ENCODE assay signal across 8 mouse cellular contexts in genomic region chr1:37997867-37998266, GRCm38 (mm10). TPM values are rescaled to one million over a fixed set of nuclear protein-coding genes. Genes with fewer than 3 reads are reported as not detected.
DNase-seq lines count a peak whose midpoint lies in the region; ATAC-seq and TF ChIP-seq lines count a peak whose summit lies in the region.

TSS of gene Txndc9 (minus strand) at chr1:37997893.
TSS of gene Eif5b (plus strand) at chr1:37998010.

- peaks cover 47% of the 10 kb centered on the region for H3K4me1 ChIP-seq in E14TG2a.4 (replicated peaks; ENCODE audit: low read depth, low read length)
- H3K4me1 ChIP-seq in forebrain, embryonic 13.5 days = peaks cover 24% of the 10 kb centered on the region
- H3K4me1 ChIP-seq in liver, postnatal 0 days (ENCODE audit: insufficient read depth) = peaks cover 18% of the 10 kb centered on the region
- peaks cover 15% of the 10 kb centered on the region for H3K4me1 ChIP-seq in neural tube, embryonic 14.5 days (ENCODE audit: control insufficient read depth, insufficient read depth, low read length)

- H3K27ac ChIP-seq in forebrain, embryonic 13.5 days = peak within 1 kb of the TSS; percentile 93
- peak within 1 kb of the TSS; percentile 93 for H3K27ac ChIP-seq in liver, postnatal 0 days (ENCODE audit: low read depth)
- H3K27ac ChIP-seq in neural tube, embryonic 14.5 days (ENCODE audit: low read depth, low read length) = peak within 1 kb of the TSS; percentile 96

- H3K4me2 ChIP-seq in forebrain, embryonic 13.5 days = peak within 1 kb of the TSS; percentile 81
- H3K4me2 ChIP-seq in liver, postnatal 0 days (ENCODE audit: low read depth, low read length) = peak within 1 kb of the TSS; percentile 88
- peak within 1 kb of the TSS; percentile 91 for H3K4me2 ChIP-seq in neural tube, embryonic 14.5 days (ENCODE audit: low read depth, low read length)

- peaks cover 35% of the 10 kb centered on the region for H3K36me3 ChIP-seq in E14TG2a.4 (ENCODE audit: insufficient read depth, low read length)
- H3K36me3 ChIP-seq in forebrain, embryonic 13.5 days (ENCODE audit: poor library complexity, severe bottlenecking) = peaks cover 28% of the 10 kb centered on the region
- peaks cover 25% of the 10 kb centered on the region for H3K36me3 ChIP-seq in liver, postnatal 0 days (replicated peaks; ENCODE audit: insufficient read depth, low read length)
- H3K36me3 ChIP-seq in neural tube, embryonic 14.5 days (ENCODE audit: control insufficient read depth, insufficient read depth, low read length) = peaks cover 21% of the 10 kb centered on the region

- H3K27me3 ChIP-seq in E14TG2a.4 (ENCODE audit: insufficient read depth, low read length) = no peaks in the 10 kb centered on the region
- H3K27me3 ChIP-seq in forebrain, embryonic 13.5 days = no peaks in the 10 kb centered on the region
- H3K27me3 ChIP-seq in liver, postnatal 0 days (ENCODE audit: insufficient read depth, low read length) = no peaks in the 10 kb centered on the region
- H3K27me3 ChIP-seq in neural tube, embryonic 14.5 days (ENCODE audit: control insufficient read depth, insufficient read depth, low read length) = no peaks in the 10 kb centered on the region

- no peaks in the 10 kb centered on the region for H3K9me3 ChIP-seq in E14TG2a.4 (ENCODE audit: low read length)
- no peaks in the 10 kb centered on the region for H3K9me3 ChIP-seq in forebrain, embryonic 13.5 days (replicated peaks)
- H3K9me3 ChIP-seq in liver, postnatal 0 days (ENCODE audit: low read length) = no peaks in the 10 kb centered on the region
- no peaks in the 10 kb centered on the region for H3K9me3 ChIP-seq in neural tube, embryonic 14.5 days (ENCODE audit: control insufficient read depth, low read length)

- H3K9ac ChIP-seq in forebrain, embryonic 13.5 days = peak within 1 kb of the TSS; percentile 95
- H3K9ac ChIP-seq in liver, postnatal 0 days (replicated peaks) = peak within 1 kb of the TSS; percentile 99
- peak within 1 kb of the TSS; percentile 83 for H3K9ac ChIP-seq in neural tube, embryonic 14.5 days (replicated peaks; ENCODE audit: low read depth, low read length)

- ATAC-seq in forebrain, embryonic 13.5 days = peak; percentile 92
- peak; percentile 85 for ATAC-seq in liver, postnatal 0 days
- ATAC-seq in neural tube, embryonic 14.5 days (ENCODE audit: low read depth) = peak; percentile 94

- WGBS in forebrain, embryonic 13.5 days = 0% methylated on average over 50 of the region's 50 CpGs
- WGBS in large intestine, adult 2 months = under 1% methylated on average over 50 of the region's 50 CpGs
- WGBS in liver, postnatal 0 days (ENCODE audit: insufficient replicate concordance) = under 1% methylated on average over 50 of the region's 50 CpGs
- under 1% methylated on average over 50 of the region's 50 CpGs for WGBS in neural tube, embryonic 14.5 days

- peak within 1 kb of the TSS; percentile 92 for H3K4me3 ChIP-seq in E14TG2a.4 (replicated peaks; ENCODE audit: low read length)
- peak within 1 kb of the TSS; percentile 96 for H3K4me3 ChIP-seq in forebrain, embryonic 13.5 days
- peak within 1 kb of the TSS; percentile 97 for H3K4me3 ChIP-seq in liver, postnatal 0 days (ENCODE audit: low read depth, low read length)
- peak within 1 kb of the TSS; percentile 85 for H3K4me3 ChIP-seq in neural tube, embryonic 14.5 days (ENCODE audit: low read depth, low read length)

- DNase-seq in c-Kit-positive CD71-positive TER-119-positive erythroid progenitor cells, embryonic 14.5 days (ENCODE audit: low spot score) = peak; percentile 90
- DNase-seq in heart, postnatal 10 days = peak; percentile 95 to 96
- DNase-seq in large intestine, adult 2 months (ENCODE audit: low read depth, low spot score) = peak; percentile 73
- DNase-seq in liver, postnatal 0 days = peak; percentile 94
- peak; percentile 94 for DNase-seq in testis, postnatal 10 days (ENCODE audit: low spot score)

- no peak for TF ChIP-seq CTCF in E14TG2a.4 (conservative IDR thresholded peaks at IDR 0.05; ENCODE audit: low read length)
- TF ChIP-seq CTCF in liver, postnatal 0 days (IDR thresholded peaks at IDR 0.05; ENCODE audit: low read depth) = peak; percentile 78

- no peak for TF ChIP-seq EP300 in liver, postnatal 0 days (IDR thresholded peaks at IDR 0.05; ENCODE audit: low read depth)

- intact Hi-C loops in heart, postnatal 10 days (cut with DNase I) = loop anchor here (2.0 to 10.0 kb wide), 3 partner anchors 106 to 1367 kb away; partner anchors contain the start of genes Mitd1, Mrpl30 and Rpl31

RNA-seq across cellular contexts. Expression of gene Txndc9, which starts in this region (rescaled TPM):
- polyA plus RNA-seq in forebrain, embryonic 13.5 days (2015; fragmentation: Nextera tagmentation; extraction: Ambion mirVana) = 162 and 167 TPM in 2 replicates
- total RNA-seq in heart, postnatal 10 days (2021) = 10 to 100 TPM; 61.6 to 63.0 TPM
- polyA plus RNA-seq in large intestine, adult 2 months (2012; rRNA removed) = 11.3 and 12.0 TPM in 2 replicates
- polyA plus RNA-seq in liver, postnatal 0 days (2015; fragmentation: Nextera tagmentation; extraction: Ambion mirVana) = 53.1 and 55.6 TPM in 2 replicates
- 147 and 162 TPM in 2 replicates for polyA plus RNA-seq in neural tube, embryonic 14.5 days (2014; fragmentation: Nextera tagmentation; extraction: Ambion mirVana)

RNA-seq across cellular contexts. Expression of gene Eif5b, which starts in this region (rescaled TPM):
- 27.7 and 28.9 TPM in 2 replicates for polyA plus RNA-seq in forebrain, embryonic 13.5 days (2015; fragmentation: Nextera tagmentation; extraction: Ambion mirVana)
- 10 to 100 TPM; 36.3 to 41.0 TPM for total RNA-seq in heart, postnatal 10 days (2021)
- polyA plus RNA-seq in large intestine, adult 2 months (2012; rRNA removed) = 6.5 and 6.9 TPM in 2 replicates
- 11.2 and 12.4 TPM in 2 replicates for polyA plus RNA-seq in liver, postnatal 0 days (2015; fragmentation: Nextera tagmentation; extraction: Ambion mirVana)
- 22.8 and 22.9 TPM in 2 replicates for polyA plus RNA-seq in neural tube, embryonic 14.5 days (2014; fragmentation: Nextera tagmentation; extraction: Ambion mirVana)

Comparison
In these comparisons a context has a peak if more than half of its experiments do, and no peak if none do; other contexts are left out.
1. Peak in every context shown above with its lines: DNase-seq, ATAC-seq, H3K4me3 ChIP-seq and H3K27ac ChIP-seq.